Mouse (Mus musculus) intestine, embryonic 14.5 days (tissue): Measurements from ENCODE around the gene Otop3. TPM values are rescaled to one million over a fixed set of nuclear protein-coding genes. Genes with fewer than 3 reads are reported as not detected.

Experiments
- ATAC-seq: fragments of 200-750 bp; cut with Nextera tagmentation; replicated peaks from 2 replicates; pipeline ENCODE4 v1.8.0; 2017; ENCODE audit warnings: low read depth, moderate number of reproducible peaks, moderate TSS enrichment, moderate library complexity; ENCODE audit not compliant: low FRiP score, low TSS enrichment
- DNase-seq: peaks from one replicate; pipeline ENCODE4 v3.0.0-alpha.2; 2018; ENCODE audit warnings: low spot score
- H3K27ac ChIP-seq: fragments of 300-500 bp; sonication (generic); 2 replicates; pipeline ENCODE4 v1.5.1; 2014; ENCODE audit warnings: low read depth, mild to moderate bottlenecking, control low read depth
- H3K27me3 ChIP-seq: fragments of 300-500 bp; sonication (generic); replicated peaks from 2 replicates; pipeline ENCODE4 v1.6.1; 2014; ENCODE audit warnings: low read length, control low read depth; ENCODE audit not compliant: control insufficient read depth, insufficient read depth
- H3K36me3 ChIP-seq: fragments of 300-500 bp; sonication (generic); 2 replicates; pipeline ENCODE4 v1.6.1; 2014; ENCODE audit warnings: low read length, control low read depth; ENCODE audit not compliant: control insufficient read depth, insufficient read depth
- H3K4me1 ChIP-seq: fragments of 300-500 bp; sonication (generic); replicated peaks from 2 replicates; pipeline ENCODE4 v1.6.1; 2014; ENCODE audit warnings: low read length, control low read depth, mixed read lengths; ENCODE audit not compliant: control insufficient read depth, insufficient read depth
- H3K4me2 ChIP-seq: fragments of 300-500 bp; sonication (generic); 2 replicates; pipeline ENCODE4 v1.6.1; 2014; ENCODE audit warnings: low read length
- H3K4me3 ChIP-seq: fragments of 300-500 bp; sonication (generic); 2 replicates; pipeline ENCODE4 v1.5.1; 2014; ENCODE audit warnings: low read depth, low read length, control low read depth, mixed read lengths
- H3K9ac ChIP-seq: fragments of 300-500 bp; sonication (generic); 2 replicates; pipeline ENCODE4 v1.6.1; 2014; ENCODE audit warnings: mild to moderate bottlenecking, low read length
- H3K9me3 ChIP-seq: fragments of 300-500 bp; sonication (generic); 2 replicates; pipeline ENCODE4 v1.6.1; 2016; ENCODE audit warnings: low read length, control low read depth; ENCODE audit not compliant: control insufficient read depth
- WGBS: fragments of 180-500 bp; shearing (Covaris S2); extraction: QIAGEN DNeasy Blood & Tissue Kit; methylation state at CpG from one replicate; pipeline ENCODE4 v1.1.7; 2014; 5-methylcytosine and 5-hydroxymethylcytosine counted together
- polyA plus RNA-seq: library from polyadenylated mRNA; unstranded; fragments of >200 nt; fragmentation: Nextera tagmentation; extraction: Ambion mirVana; gene quantifications from 2 replicates; pipeline ENCODE4 v1.2.1, GENCODE M21; 2014

Gene Otop3
- polyA plus RNA-seq, 1 experiment from 2014 or later = 0.65 TPM

- Histone ChIP-seq H3K4me1 (peaks cover 22% of the 10 kb centered on the region; the same call in 1 of the 2 replicates), H3K27me3 (peaks cover 5% of the 10 kb centered on the region; the same call in 1 of the 2 replicates), H3K9ac (no peak overlapping the region), H3K9me3 (no peaks in the 10 kb centered on the region), H3K4me3 (no peak overlapping the region), H3K4me2 (no peak overlapping the region), H3K36me3 (no peaks in the 10 kb centered on the region), H3K27ac (no peak overlapping the region)
- DNase-seq (no peak), ATAC-seq (no peak)
- WGBS = 10% methylated on average over 7 of the region's 7 CpGs
Observed at GRCm38 (mm10) chr11:115345515-115345914, 11.0 kb downstream of the Otop3 start.

GRCm38 (mm10) chr11:115348681-115349248 is 14.2 kb downstream of the Otop3 start:
- Histone ChIP-seq H3K4me3 (no peak overlapping the region), H3K4me1 (peaks cover 22% of the 10 kb centered on the region; the same call in 1 of the 2 replicates), H3K36me3 (no peaks in the 10 kb centered on the region), H3K4me2 (no peak overlapping the region), H3K9me3 (no peaks in the 10 kb centered on the region), H3K27ac (no peak overlapping the region), H3K27me3 (peaks cover 5% of the 10 kb centered on the region; the same call in 1 of the 2 replicates), H3K9ac (no peak overlapping the region)
- no peak for DNase-seq
- 0 out of 2 replicates have a peak, but pooled peaks have one; percentile 4 for ATAC-seq
- WGBS = 42% methylated on average over 17 of the region's 17 CpGs

- H3K9me3 ChIP-seq = no peaks in the 10 kb centered on the region
- no peak overlapping the region for H3K27ac ChIP-seq
- DNase-seq = no peak
- H3K4me2 ChIP-seq = no peak overlapping the region
- H3K4me3 ChIP-seq = no peak overlapping the region
- H3K36me3 ChIP-seq = no peaks in the 10 kb centered on the region
- no peak for ATAC-seq
- H3K4me1 ChIP-seq = peaks cover 22% of the 10 kb centered on the region; the same call in 1 of the 2 replicates
- H3K9ac ChIP-seq = no peak overlapping the region
- 18% methylated on average over 4 of the region's 4 CpGs for WGBS
- H3K27me3 ChIP-seq = no peaks in the 10 kb centered on the region
Observed at GRCm38 (mm10) chr11:115349976-115350375, 15.4 kb downstream of the Otop3 start.

- 89% methylated on average over 5 of the region's 5 CpGs for WGBS
- no peaks in the 10 kb centered on the region for H3K9me3 ChIP-seq
Observed at GRCm38 (mm10) chr11:115353375-115353774, 18.8 kb downstream of the Otop3 start.

GRCm38 (mm10) chr11:115354183-115354582 is 19.7 kb downstream of the Otop3 start:
- Histone ChIP-seq H3K36me3 (no peaks in the 10 kb centered on the region), H3K27me3 (no peaks in the 10 kb centered on the region), H3K9ac (no peak overlapping the region), H3K4me1 (peaks cover 8% of the 10 kb centered on the region; the same call in 1 of the 2 replicates), H3K4me3 (no peak overlapping the region), H3K4me2 (no peak overlapping the region), H3K9me3 (no peaks in the 10 kb centered on the region), H3K27ac (no peak overlapping the region)
- ATAC-seq (peak; percentile 16; the same call in 1 of the 2 replicates), DNase-seq (peak; percentile 88)
- WGBS = 10% methylated on average over 8 of the region's 8 CpGs

More at GRCm38 (mm10) chr11:115353375-115353774, 18.8 kb downstream of the Otop3 start:
- H3K9ac ChIP-seq = no peak overlapping the region
- peaks cover 7% of the 10 kb centered on the region; the same call in 1 of the 2 replicates for H3K4me1 ChIP-seq
- no peak overlapping the region for H3K4me3 ChIP-seq
- no peak overlapping the region for H3K4me2 ChIP-seq
- DNase-seq = no peak
- no peaks in the 10 kb centered on the region for H3K36me3 ChIP-seq
- no peaks in the 10 kb centered on the region for H3K27me3 ChIP-seq
- H3K27ac ChIP-seq = no peak overlapping the region
- no peak for ATAC-seq

GRCm38 (mm10) chr11:115358468-115358867 is 23.9 kb downstream of the Otop3 start:
- Histone ChIP-seq H3K27me3 (no peaks in the 10 kb centered on the region), H3K4me2 (no peak overlapping the region), H3K4me1 (peaks cover 12% of the 10 kb centered on the region; the same call in 1 of the 2 replicates), H3K36me3 (no peaks in the 10 kb centered on the region), H3K27ac (no peak overlapping the region), H3K9ac (no peak overlapping the region), H3K4me3 (no peak overlapping the region), H3K9me3 (no peaks in the 10 kb centered on the region)
- 19% methylated on average over 5 of the region's 5 CpGs for WGBS
- DNase-seq (peak; percentile 90), ATAC-seq (0 out of 2 replicates have a peak, but pooled peaks have one; percentile 21)

- DNase-seq (no peak), ATAC-seq (peak; percentile 34; the same call in 1 of the 2 replicates)
- Histone ChIP-seq H3K27me3 (no peaks in the 10 kb centered on the region), H3K4me2 (no peak overlapping the region), H3K9ac (no peak overlapping the region), H3K36me3 (no peaks in the 10 kb centered on the region), H3K27ac (peak overlapping the region; percentile 51; the same call in 1 of the 2 replicates), H3K4me1 (peaks cover 12% of the 10 kb centered on the region; the same call in 1 of the 2 replicates), H3K9me3 (no peaks in the 10 kb centered on the region), H3K4me3 (no peak overlapping the region)
- 47% methylated on average over 3 of the region's 3 CpGs for WGBS
Observed at GRCm38 (mm10) chr11:115359293-115359692, 24.8 kb downstream of the Otop3 start.

GRCm38 (mm10) chr11:115359726-115360125 is 25.2 kb downstream of the Otop3 start:
- H3K36me3 ChIP-seq = no peaks in the 10 kb centered on the region
- H3K4me1 ChIP-seq = peaks cover 12% of the 10 kb centered on the region; the same call in 1 of the 2 replicates
- no peak for DNase-seq
- ATAC-seq = no peak
- H3K4me3 ChIP-seq = no peak overlapping the region
- 61% methylated on average over 6 of the region's 6 CpGs for whole genome bisulfite sequencing
- no peak overlapping the region for H3K9ac ChIP-seq
- H3K4me2 ChIP-seq = no peak overlapping the region
- no peaks in the 10 kb centered on the region for H3K27me3 ChIP-seq
- no peaks in the 10 kb centered on the region for H3K9me3 ChIP-seq
- peak overlapping the region; percentile 51; the same call in 1 of the 2 replicates for H3K27ac ChIP-seq

GRCm38 (mm10) chr11:115364136-115364535 is 29.6 kb downstream of the Otop3 start:
- WGBS = 75% methylated on average over 3 of the region's 3 CpGs

More at GRCm38 (mm10) chr11:115364136-115364535, 29.6 kb downstream of the Otop3 start:
- H3K9me3 ChIP-seq = no peaks in the 10 kb centered on the region
- H3K36me3 ChIP-seq = no peaks in the 10 kb centered on the region
- ATAC-seq (no peak), DNase-seq (no peak)
- no peak overlapping the region for H3K27ac ChIP-seq
- peaks cover 32% of the 10 kb centered on the region for H3K27me3 ChIP-seq
- H3K4me1 ChIP-seq = peaks cover 9% of the 10 kb centered on the region; the same call in 1 of the 2 replicates
- H3K9ac ChIP-seq = no peak overlapping the region
- H3K4me2 ChIP-seq = no peak overlapping the region
- no peak overlapping the region for H3K4me3 ChIP-seq
